Mouse (Mus musculus): Measurements from ENCODE around the gene Cmtr2.

Gene Cmtr2

DNA sequence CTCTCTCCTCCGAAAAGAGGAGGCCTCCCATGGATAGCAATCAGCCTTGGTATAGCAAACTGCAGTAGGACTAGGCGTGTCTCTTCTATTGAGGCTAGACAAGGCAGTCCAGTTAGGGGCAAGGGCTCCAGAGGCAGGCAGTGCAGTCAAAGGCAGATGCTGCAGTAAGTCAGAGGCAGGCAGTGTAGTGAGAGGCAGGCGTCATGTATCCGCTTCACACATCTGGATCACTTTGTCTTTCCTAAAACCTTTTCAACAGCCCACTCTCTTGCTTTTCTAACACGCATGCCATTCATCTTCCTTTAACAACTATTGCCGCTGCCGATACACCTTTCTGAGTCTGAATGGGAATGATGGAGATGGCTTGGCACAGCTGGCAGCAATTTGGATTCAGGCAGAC is at the start of gene Cmtr2:
Gene Cmtr2, plus strand, starts transcription at position 301 of the 400 bp plus-strand sequence.
- no peak for ATAC-seq (ENCODE audit: low TSS enrichment)

DNA sequence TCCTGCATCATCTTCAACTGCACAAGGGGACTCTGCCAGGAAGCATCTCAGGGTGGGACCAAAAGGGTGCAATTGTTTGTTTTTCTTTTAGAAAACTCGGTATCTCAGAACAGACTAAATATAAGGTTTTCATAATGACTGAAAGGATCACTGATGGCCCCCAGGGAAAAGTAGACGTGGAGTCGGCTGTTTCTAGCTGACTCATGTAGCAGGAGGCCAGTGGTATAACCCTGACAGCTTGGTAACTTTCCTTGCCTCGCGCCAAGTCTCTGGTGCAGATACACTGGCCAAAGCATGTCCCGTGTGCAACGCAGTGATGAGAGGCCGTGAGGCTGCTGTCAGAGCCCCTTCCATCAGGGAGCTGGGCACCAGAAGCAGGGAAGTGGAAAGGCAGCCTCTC is 49.2 kb upstream of the Cmtr2 start:
- ATAC-seq (ENCODE audit: low TSS enrichment) = no peak

DNA sequence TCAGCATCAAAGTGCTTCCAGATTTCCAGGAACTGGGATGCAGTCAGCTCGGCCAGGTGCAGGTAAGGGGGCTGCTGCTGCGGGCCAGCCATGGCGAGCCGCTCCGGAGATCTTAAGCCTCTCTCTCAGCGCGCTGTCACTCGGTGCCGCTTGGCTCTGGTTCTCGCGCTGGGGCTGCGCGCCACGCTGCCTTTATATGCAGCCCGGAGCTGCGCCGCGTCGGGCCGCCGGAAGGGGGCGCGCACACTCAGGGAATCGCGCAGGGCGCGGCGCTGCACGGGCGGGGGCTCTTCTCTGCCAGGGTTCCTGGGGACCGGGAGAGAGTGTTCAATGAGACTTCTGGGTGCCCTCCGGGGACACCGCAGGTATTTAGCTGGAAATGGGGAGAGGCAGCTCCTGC is 47.4 kb upstream of the Cmtr2 start, which contains the start of gene Calb2:
Gene Calb2, minus strand, starts transcription at position 165 of the 400 bp plus-strand sequence.
- ATAC-seq (ENCODE audit: low TSS enrichment) = peak; percentile 73

DNA sequence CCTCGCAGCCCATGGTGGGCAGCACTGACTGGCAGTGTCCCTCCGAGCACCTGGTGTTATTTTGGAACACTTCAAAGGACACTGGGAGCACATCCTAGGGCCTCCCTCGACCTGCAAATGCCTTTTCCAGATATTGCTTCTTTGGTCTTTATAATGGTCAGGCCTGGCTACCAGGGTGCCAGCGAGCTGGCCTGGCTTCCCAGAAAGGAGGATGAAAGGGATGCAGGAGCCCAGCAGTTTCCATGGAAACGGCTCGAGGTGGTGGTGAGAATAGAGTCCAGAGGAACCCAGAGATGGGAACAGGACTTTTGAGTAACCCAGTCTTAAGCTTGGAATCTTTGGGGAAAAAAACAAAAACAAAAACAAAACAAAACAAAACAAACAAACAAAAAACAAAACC is 43.3 kb upstream of the Cmtr2 start:
- no peak for ATAC-seq (ENCODE audit: low TSS enrichment)

DNA sequence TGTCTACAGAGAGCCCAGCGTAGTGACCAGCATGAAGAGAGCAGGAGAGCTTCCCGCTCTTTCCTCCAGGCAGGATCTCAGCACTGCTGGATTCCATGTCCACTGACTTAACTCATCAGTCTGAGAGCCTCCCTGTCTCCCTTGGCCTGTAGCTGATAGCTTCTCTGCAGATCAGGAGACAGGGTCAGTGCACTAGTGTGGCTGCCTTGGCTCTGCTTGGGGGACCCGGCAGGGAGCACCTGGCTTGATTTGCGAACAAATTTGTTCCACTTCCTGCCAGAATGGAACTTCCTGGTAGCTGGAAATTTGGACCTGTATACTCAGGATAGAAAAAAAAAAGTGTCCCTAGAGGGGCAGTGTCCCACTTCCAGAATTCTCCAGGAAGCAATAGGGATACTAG is 40.6 kb upstream of the Cmtr2 start:
- ATAC-seq (ENCODE audit: low TSS enrichment) = no peak

DNA sequence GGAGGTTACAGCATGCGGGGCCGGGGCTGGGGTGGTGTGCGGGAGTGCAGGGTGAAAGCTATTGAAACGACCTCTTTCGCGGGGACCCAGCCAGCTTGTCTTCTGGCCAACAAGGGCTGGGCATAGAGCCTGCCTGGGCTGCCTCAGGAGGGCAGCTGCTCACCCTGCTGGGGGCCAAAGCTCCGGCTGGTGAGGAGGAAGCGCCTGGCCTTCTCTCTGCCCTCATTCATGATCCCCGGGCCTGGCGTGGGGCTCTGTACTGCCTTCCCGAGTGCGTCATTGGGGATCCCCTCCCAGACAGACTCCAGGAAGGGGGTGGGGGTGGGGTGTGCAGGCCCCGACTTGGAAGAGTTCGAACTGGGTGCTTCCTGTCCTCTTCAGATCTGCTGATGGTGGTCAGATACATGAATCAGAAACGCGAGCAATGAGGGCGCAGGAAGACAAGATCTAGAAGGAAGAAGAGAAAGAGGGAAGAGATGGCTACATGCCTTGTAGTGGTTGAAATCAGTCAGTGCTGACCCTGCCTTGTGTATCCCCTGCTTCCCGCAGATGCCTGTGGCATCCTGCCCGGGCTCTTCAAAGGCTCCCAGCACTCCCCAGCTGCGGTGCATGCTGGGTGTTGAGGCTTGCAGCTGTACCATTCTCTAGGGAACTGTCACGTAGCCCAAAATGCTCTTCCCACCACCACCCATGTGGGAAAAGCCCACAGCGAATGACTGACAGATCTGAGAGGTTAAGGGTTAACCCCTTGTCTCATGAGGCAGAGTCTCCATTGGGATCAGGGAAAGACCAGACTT is 37.9 kb upstream of the Cmtr2 start:
- peak; percentile 65; the same call in 1 of the 2 replicates for ATAC-seq (ENCODE audit: low TSS enrichment)

DNA sequence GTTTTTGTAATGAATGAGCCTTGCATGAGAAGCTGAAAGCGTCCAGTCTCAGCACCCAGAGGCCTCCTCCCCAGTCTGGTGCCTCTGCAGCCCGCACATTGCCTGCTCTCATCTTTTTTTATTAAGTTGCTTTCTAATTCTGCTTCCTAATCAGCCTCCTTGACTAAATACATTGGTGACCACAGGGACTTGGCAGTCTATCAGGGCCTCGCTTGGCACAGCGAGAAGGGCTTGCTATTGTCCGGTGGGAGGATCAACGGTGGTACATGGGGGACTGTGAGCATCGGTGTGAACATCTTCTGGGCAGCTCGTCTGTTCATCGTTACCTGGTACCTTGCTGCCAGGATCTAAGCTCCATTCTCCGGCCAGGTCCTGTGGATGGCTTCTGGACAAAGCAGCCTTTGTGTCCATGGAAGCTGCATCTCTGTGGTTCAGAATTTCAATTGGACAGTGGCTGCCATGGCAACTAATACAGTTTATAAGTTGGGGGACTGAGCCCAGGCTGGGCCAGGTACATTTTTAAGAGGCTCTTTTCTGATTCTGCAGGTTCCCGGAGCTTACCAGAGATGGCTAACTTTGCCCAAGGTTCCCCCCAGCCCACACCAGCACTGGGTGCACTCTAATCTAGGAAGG is 32.6 kb upstream of the Cmtr2 start:
- no peak for ATAC-seq (ENCODE audit: low TSS enrichment)

DNA sequence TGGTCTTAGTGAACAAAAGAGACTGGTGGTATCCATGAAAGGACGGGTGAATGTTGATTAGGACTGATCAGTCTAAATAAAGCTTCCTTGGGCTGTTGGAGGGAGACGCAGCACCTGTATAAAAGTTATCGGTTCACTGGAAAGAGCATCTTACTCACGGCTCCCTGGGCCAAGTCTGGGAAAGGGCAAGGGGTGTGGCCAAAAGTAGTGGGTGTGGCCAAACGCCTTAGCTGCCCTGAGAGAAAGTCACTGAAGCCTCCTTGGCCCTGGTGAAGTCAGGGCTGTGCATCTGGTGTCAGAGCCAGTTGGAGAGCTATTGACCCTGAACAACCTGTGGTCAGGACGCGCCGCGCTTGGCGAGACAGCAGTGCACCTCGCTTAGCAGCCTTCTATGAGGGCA is 31.7 kb upstream of the Cmtr2 start:
- ATAC-seq (ENCODE audit: low TSS enrichment) = no peak

DNA sequence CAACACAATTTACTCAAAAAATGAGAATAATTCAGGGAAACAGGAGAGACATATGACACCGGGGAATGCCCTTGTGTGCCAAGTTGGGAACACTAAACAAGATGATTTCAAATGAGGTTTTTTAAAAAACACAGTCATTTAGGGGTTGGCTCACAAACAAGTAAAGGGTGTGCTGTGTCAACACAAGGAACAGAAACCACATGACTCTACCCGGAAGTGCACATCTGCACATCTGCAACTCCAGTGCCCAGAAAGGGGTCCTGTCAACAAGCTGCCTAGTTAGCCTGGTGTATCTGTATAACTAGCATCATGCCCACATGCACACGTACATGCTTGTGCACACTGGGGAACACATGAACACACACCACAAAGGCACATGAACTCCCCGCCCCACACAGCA is 29.9 kb upstream of the Cmtr2 start:
- no peak for ATAC-seq (ENCODE audit: low TSS enrichment)

DNA sequence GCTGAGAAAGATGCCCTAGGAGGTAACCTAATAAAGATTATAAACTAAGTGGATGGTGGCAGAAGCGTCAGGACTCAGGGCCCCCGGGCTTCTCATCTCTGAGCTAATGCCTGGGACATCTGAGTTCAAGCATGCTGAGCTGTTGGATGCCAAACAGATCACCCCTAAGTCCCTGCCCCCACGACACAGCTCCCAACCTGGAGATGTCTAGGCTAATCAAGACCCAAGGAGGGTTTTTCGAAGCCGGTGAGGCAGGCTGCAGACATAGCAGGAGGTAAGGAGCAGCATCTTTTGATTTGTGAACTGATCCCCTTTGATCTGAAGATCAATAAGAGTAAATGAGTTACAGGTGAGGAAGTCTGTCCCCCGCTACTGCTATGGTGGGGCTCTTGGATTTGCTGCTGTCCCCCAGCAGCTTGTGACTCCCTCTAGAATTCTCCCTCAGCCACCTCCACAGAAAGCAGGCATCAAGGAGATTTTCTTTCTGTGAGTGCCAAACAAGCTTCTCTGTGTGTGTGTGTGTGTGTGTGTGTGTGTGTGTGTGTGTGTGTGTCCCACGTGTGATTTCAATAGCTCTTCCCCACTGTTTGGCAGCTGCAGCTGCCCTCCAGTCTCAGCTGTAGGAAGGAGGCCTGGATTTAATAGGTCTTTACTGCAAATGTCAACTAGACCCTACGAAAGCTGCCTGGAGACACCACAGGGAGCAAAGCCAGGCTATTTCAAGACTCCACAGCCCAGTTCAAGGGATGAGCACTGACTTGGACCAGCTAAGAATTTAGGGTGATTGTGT is 26.3 kb upstream of the Cmtr2 start:
- ATAC-seq (ENCODE audit: low TSS enrichment) = no peak

DNA sequence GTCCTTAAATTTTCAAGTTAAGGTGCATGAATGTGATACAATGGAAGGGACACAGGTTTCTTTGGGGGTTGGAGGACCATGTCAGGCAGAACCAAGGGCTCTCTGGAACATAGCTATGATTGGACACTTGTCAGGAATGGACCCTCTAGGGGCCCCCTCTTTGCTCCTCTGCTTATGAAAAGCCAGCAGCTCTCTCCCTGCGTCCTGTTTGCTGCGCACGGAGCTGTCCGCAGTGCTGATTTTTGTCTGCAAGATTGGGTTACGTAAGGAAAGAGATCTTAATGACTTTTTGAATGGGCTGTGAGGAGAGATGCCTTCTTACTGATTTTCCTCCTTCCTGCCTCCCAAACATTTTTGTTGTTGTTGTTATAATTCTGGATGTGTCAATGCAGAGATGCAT is 18.8 kb upstream of the Cmtr2 start:
- ATAC-seq (ENCODE audit: low TSS enrichment) = no peak

DNA sequence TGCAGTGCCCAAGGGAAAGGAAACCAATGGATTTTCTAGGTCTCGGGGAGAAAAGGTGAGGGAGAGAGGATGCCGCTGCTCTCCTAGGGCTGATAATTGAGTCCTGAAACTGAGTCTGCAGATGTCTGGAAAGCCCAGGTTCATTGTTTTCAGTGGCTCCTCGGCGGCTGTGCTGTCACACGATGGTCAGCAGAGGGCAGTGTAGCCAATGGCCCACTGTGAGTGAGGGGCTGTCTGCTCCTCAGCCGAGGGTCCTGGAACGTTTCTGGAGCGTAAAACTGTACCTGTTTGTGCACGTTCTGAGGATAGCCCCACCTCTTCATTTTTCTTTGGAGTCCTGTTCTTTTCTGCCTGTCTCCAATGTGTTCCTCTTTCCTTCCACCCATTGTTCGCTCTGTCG is 13.7 kb upstream of the Cmtr2 start:
- no peak for ATAC-seq (ENCODE audit: low TSS enrichment)

DNA sequence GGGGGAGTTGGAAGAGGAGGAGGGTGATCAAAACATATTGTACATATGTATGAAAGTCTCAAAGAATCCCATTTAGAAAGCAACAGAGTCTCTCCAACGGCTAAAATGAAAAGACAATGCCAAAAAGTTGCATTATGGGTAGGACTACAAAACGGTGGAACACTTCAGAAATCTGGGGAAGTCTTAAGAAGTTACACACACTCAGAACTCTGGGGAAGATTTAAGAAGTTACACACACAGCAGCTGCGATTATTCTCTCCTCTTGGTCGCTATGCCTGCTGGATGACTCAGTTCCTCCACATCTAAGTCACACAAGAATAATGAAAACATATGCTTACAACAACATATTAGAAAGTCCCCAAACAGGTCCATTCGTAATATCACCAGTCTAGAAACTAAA is 788 bp downstream of the Cmtr2 start:
- no peak for ATAC-seq (ENCODE audit: low TSS enrichment)

DNA sequence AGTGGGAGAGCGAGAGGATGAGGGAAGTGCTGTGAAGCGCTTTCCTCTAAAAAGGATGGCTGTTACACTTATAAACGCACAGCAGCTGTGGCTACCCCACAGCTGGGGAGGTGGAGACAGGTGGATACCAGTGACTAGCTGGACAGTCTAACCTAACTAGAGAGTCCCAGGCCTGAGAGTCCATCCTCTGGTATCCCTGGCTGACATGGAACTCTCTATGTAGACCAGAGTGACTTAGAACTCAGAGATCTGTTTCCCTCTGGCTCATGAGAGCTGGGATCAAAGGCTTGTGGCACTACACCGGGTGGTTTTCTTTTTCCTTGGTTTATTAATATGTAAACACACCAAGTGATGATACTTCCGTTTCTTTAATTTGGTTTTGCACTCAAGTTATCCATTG is 1.7 kb downstream of the Cmtr2 start:
- peak; percentile 41 for ATAC-seq (ENCODE audit: low TSS enrichment)

DNA sequence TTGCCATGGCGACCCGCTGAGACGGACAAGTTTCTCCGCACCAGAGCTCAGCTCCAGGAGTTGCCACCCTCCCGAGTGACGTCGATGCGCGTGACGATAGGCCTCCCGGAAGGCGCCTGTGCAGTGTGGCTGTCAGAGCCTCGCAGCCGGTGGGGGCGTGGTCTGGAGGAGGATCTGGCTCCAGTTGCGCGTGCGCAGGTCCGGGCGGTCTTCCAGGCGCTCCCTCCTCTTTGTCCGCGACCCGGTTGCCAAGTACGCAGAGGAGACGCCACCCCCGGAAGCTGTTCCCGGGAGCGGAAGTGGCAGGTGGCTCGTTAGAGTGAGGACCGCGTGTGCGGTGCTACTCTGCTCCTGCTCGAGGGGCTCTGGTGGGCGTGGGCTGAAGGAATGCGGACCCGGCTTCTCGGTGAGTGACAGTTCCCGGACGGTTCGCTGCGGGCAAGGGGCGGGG is 2.2 kb downstream of the Cmtr2 start:
- ATAC-seq (ENCODE audit: low TSS enrichment) = peak; percentile 99

DNA sequence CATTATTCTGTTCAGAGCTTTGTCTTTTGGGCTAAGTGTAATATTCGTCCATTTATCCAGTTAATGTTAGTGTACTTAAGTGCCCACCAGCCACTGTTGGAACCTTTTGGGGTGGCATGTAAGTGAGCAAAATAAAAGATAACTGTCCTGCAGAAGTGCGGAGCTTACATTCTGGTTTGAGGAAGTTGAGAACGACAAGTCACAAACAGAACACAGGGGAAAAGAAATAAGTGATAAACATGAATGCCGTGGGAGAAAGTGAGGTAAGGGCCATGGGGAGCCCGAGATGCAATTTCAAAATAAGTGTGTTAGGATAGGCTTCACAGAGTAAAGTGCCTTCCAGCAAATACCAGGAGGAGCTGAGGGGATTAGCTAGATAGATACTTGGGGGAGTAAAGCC is 3.0 kb downstream of the Cmtr2 start:
- no peak for ATAC-seq (ENCODE audit: low TSS enrichment)

DNA sequence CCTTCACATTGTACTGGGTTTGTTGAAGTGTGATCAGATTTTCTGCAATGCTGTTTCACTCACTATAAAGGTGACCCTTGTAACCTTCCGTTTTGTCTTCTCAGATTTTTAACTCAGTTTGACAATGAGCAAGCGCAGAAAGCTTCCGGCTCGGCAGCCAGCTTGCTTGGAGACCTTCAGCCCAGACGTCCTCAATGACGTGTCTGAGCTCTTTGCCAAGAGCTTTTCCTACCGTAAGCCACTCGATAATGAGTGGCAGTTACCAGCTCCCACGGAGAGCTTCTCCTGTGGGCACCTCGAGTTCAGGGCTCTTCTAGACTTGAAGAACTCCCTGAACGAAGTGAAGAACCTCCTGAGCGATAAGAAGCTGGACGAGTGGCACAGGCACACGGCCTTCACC is 5.5 kb downstream of the Cmtr2 start:
- ATAC-seq (ENCODE audit: low TSS enrichment) = no peak

DNA sequence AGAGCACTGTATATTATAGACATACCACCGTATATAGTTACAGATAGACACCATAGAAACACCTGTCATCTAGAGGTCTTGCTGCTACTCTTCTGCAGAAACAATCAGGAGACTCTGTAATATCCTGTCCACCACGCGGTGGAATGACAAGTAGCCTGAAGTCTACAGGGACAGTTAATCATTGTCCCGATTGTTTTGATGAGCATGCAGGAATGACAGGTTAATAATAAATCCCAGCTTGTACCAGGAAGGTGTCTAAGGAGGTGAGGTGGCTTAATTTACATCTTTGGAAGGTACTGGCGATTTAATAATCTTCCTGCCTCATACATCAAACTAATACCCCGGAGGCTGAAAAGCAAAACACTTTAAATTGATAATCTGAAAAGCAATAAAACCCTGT is 15.3 kb downstream of the Cmtr2 start:
- ATAC-seq (ENCODE audit: low TSS enrichment) = no peak

DNA sequence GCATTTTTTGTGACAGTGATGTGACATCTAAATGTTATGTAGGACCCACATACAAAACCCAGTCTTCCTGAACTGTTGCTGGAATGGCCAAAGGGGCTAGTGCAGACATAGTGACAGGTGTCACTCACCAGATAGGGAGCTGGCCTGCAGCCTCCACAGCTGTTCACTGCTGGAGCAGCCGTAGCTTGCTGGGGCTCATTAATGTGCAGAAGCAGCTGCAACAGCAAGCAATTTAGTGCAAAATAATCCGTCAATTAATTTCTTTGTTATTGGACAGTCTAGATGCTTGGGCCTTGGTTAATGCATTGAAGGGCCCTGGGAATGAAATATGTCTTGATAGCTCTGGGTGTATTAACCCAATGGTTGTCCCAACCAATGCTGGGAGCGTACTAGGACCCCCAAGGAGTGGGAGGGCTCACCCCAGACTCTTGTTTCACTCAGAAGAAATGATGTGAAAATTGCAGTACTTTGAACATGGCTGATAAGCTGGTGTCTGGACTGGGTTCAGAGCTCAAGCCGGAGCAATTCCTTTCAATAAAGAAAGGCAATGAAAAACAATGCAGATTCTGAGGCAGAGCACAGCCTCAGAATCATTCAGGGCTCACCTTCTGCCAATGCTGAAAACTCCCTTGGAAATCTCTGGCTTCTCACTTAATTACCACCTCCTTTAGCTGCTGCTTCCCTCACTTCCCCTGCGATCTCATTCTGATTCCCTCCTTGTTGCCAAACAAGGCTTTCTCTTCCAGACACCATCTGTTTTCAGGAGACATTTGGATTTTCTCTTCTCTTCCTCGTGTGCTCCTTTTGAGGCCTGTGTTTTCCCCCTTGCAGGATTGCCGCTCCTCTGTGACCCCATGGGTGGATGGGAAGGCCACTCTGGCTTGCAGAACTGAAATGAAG is 27.1 kb downstream of the Cmtr2 start:
- peak; percentile 65 for ATAC-seq (ENCODE audit: low TSS enrichment)

DNA sequence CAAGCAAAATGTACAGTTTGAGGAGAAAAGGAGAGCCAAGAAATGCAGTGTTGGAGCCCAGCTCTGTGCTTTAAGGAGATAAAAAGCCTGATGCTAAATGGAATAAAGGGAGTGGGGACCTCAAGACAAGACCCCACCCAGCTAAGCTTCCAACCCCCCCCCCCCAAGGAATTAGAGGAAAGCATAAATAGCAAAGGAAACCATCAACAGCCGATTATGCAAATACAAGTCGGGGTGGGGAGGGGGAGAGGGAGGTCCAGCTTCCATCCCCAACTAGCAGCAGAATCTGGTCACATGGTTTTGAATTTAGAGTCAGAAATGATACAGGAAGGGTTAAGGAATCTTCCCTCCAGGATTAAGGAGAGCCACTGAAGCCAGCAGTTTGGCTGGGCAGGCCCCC is 29.1 kb downstream of the Cmtr2 start:
- ATAC-seq (ENCODE audit: low TSS enrichment) = no peak

DNA sequence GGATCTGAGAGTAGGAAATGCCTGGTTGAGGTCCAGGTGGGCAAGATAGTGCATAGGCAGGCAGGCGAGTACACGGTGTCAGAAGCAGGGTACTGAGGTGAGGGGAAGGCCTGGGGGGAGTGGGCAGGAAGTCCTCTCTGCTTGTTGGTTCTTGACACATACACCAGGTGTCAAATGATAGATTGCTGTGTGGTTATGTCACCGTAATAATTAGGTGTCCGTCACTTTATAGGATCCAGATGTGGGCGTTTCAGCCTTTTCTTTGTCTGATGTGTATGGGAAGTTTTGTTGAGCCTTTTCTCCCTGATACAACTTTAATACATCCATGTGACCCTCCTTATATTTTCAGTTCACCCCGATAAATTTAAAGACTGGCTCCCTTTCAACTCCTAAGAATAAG is 31.8 kb downstream of the Cmtr2 start:
- no peak for ATAC-seq (ENCODE audit: low TSS enrichment)

DNA sequence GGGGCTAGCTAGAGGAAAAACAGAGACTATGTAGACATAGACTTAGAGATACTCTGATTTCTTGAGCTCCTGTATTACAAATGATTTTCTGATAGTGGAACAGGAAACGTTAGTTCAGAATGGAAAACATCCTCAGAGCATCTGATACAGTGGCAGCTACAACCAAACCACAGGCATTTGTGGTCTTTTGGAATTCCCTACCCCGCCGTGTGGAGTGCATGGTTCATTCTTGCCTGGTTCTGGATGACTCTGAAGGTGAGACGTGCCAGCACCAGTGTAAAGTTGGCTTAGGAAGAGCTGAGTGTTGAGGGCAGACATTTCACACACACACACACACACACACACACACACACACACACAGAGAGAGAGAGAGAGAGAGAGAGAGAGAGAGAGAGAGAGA is 38.5 kb downstream of the Cmtr2 start:
- no peak for ATAC-seq (ENCODE audit: low TSS enrichment)
